Comparison of ENCODE assay signal across 8 mouse cellular contexts in the genomic region with DNA sequence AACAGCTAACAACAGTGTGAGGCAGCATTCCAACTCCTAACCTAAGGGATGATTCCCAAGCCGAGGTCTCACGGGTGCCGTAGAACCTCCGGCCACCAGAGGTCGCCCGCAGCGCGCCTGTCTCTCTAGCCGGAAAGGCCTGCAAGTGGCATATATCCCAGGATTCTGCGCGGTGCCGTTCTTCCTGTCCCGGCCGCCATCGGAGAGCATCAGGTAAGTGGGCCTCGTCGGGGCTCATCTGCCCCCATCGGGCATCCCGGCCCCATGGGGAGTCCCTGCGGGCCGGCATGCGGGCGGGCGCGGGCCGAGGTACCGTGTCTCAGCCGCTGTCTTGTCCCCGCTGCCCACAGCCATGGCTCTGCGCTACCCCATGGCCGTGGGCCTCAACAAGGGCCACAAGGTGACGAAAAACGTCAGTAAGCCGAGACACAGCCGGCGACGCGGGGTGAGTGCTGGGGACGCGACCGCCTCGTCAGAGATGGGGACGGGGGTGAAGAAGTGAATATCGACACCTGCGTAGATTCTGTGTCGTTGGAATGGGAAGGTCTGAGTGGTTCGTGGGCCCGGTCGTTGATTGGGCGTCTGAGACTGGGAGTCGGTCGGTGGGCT. TPM values are rescaled to one million over a fixed set of nuclear protein-coding genes. Genes with fewer than 3 reads are reported as not detected.
DNase-seq lines count a peak whose midpoint lies in the region; ATAC-seq and TF ChIP-seq lines count a peak whose summit lies in the region.

Gene Rpl36 (plus strand): TSS at position 181 of the 609 bp plus-strand sequence.

- no peaks in the 10 kb centered on the region for H3K27me3 ChIP-seq in embryonic facial prominence, embryonic 15.5 days
- no peaks in the 10 kb centered on the region for H3K27me3 ChIP-seq in kidney, embryonic 14.5 days (ENCODE audit: control insufficient read depth, insufficient read depth, low read length)
- H3K27me3 ChIP-seq in limb, embryonic 15.5 days, result no peaks in the 10 kb centered on the region

- DNase-seq in 3T3-L1 (ENCODE audit: low read depth, low spot score), result peak; percentile 96
- DNase-seq in heart, adult 9 months (ENCODE audit: low spot score in 2 of 2), result peak; percentile 90 to 95
- peak; percentile 70 to 89 for DNase-seq in monocyte, adult 2 months (ENCODE audit: low read depth in 1 of 2, low spot score in 2 of 2)
- peak; percentile 89 to 91 for DNase-seq in spleen, postnatal 36 days (ENCODE audit: low spot score in 2 of 2)

- H3K9me3 ChIP-seq in embryonic facial prominence, embryonic 15.5 days (replicated peaks), result no peaks in the 10 kb centered on the region
- H3K9me3 ChIP-seq in kidney, embryonic 14.5 days (ENCODE audit: control insufficient read depth, low read length), result no peaks in the 10 kb centered on the region
- H3K9me3 ChIP-seq in limb, embryonic 15.5 days, result no peaks in the 10 kb centered on the region

- H3K4me2 ChIP-seq in embryonic facial prominence, embryonic 15.5 days (replicated peaks), result peak within 1 kb of the TSS; percentile 74
- H3K4me2 ChIP-seq in kidney, embryonic 14.5 days (replicated peaks; ENCODE audit: low read depth, low read length), result peak within 1 kb of the TSS; percentile 86
- H3K4me2 ChIP-seq in limb, embryonic 15.5 days, result peak within 1 kb of the TSS; percentile 80

- peaks cover 42% of the 10 kb centered on the region for H3K36me3 ChIP-seq in embryonic facial prominence, embryonic 15.5 days
- peaks cover 42% of the 10 kb centered on the region for H3K36me3 ChIP-seq in kidney, embryonic 14.5 days (ENCODE audit: control insufficient read depth, insufficient read depth, low read length)
- H3K36me3 ChIP-seq in limb, embryonic 15.5 days, result peaks cover 41% of the 10 kb centered on the region

- peak; percentile 66 for ATAC-seq in embryonic facial prominence, embryonic 15.5 days (ENCODE audit: insufficient number of reproducible peaks, low FRiP score, low TSS enrichment, low read depth)
- ATAC-seq in kidney, embryonic 14.5 days (ENCODE audit: low FRiP score, low TSS enrichment), result peak; percentile 58
- peak; percentile 61 for ATAC-seq in limb, embryonic 15.5 days (ENCODE audit: insufficient number of reproducible peaks, low FRiP score, low TSS enrichment, low read depth)

- under 1% methylated on average over 52 of the region's 52 CpGs for WGBS in bone marrow, adult 2 months
- WGBS in embryonic facial prominence, embryonic 15.5 days, result under 1% methylated on average over 52 of the region's 52 CpGs
- under 1% methylated on average over 52 of the region's 52 CpGs for WGBS in kidney, embryonic 14.5 days
- 0% methylated on average over 52 of the region's 52 CpGs for WGBS in limb, embryonic 15.5 days

- H3K27ac ChIP-seq in bone marrow, adult 2 months (ENCODE audit: control insufficient read depth, insufficient read depth, low read depth, low read length, poor library complexity), result peak within 1 kb of the TSS; percentile 79
- H3K27ac ChIP-seq in embryonic facial prominence, embryonic 15.5 days (replicated peaks), result peak within 1 kb of the TSS; percentile 94
- H3K27ac ChIP-seq in kidney, embryonic 14.5 days (ENCODE audit: low read depth, low read length), result peak within 1 kb of the TSS; percentile 90
- peak within 1 kb of the TSS; percentile 94 for H3K27ac ChIP-seq in limb, embryonic 15.5 days

- peaks cover 6% of the 10 kb centered on the region; the same call in 1 of the 2 replicates for H3K4me1 ChIP-seq in bone marrow, adult 2 months (ENCODE audit: control insufficient read depth, insufficient read depth, low read length)
- H3K4me1 ChIP-seq in embryonic facial prominence, embryonic 15.5 days, result peaks cover 37% of the 10 kb centered on the region
- peaks cover 18% of the 10 kb centered on the region for H3K4me1 ChIP-seq in kidney, embryonic 14.5 days (ENCODE audit: control insufficient read depth, insufficient read depth, low read length)
- H3K4me1 ChIP-seq in limb, embryonic 15.5 days, result peaks cover 37% of the 10 kb centered on the region

- H3K4me3 ChIP-seq in bone marrow, adult 2 months (replicated peaks; ENCODE audit: control insufficient read depth, low read depth, low read length), result peak within 1 kb of the TSS; percentile 77
- H3K4me3 ChIP-seq in embryonic facial prominence, embryonic 15.5 days (replicated peaks), result peak within 1 kb of the TSS; percentile 70
- peak within 1 kb of the TSS; percentile 78 for H3K4me3 ChIP-seq in kidney, embryonic 14.5 days (ENCODE audit: low read length)
- H3K4me3 ChIP-seq in limb, embryonic 15.5 days, result peak within 1 kb of the TSS; percentile 62

- peak; percentile 98 for TF ChIP-seq CTCF in bone marrow, adult 2 months (IDR thresholded peaks at IDR 0.05; ENCODE audit: control insufficient read depth, insufficient read depth, low read length)

- peak; percentile 82; the same call in 1 of the 2 replicates for TF ChIP-seq POLR2A in bone marrow, adult 2 months (IDR thresholded peaks at IDR 0.05; ENCODE audit: borderline replicate concordance, control insufficient read depth, low read depth, low read length)

- H3K9ac ChIP-seq in embryonic facial prominence, embryonic 15.5 days, result peak within 1 kb of the TSS; percentile 65
- peak within 1 kb of the TSS; percentile 87 for H3K9ac ChIP-seq in kidney, embryonic 14.5 days (ENCODE audit: low read depth, low read length)
- peak within 1 kb of the TSS; percentile 68 for H3K9ac ChIP-seq in limb, embryonic 15.5 days

RNA-seq across cellular contexts. Expression of gene Rpl36, which starts in this region (rescaled TPM):
- polyA plus RNA-seq in bone marrow, adult 2 months (2011; ENCODE audit: insufficient read depth, insufficient read length, low replicate concordance, missing spikeins), result 407 and 414 TPM in 2 replicates
- 1,900 and 1,905 TPM in 2 replicates for polyA plus RNA-seq in embryonic facial prominence, embryonic 15.5 days (2015; fragmentation: Nextera tagmentation; extraction: Ambion mirVana)
- polyA plus RNA-seq in kidney, embryonic 14.5 days (2014; fragmentation: Nextera tagmentation; extraction: Ambion mirVana), result 2,148 and 2,776 TPM in 2 replicates
- 1,472 and 1,900 TPM in 2 replicates for polyA plus RNA-seq in limb, embryonic 15.5 days (2015; fragmentation: Nextera tagmentation; extraction: Ambion mirVana)

Comparison
In these comparisons a context has a peak if more than half of its experiments do, and no peak if none do; other contexts are left out.
1. Peak in every context shown above with its lines: DNase-seq, ATAC-seq, H3K4me3 ChIP-seq and H3K27ac ChIP-seq.